Mouse (Mus musculus) left cerebral cortex, adult 18-20 months (tissue): ENCODE results near the gene Ghdc. TPM values are rescaled to one million over a fixed set of nuclear protein-coding genes. Genes with fewer than 3 reads are reported as not detected.
A peak's percentile ranks its signal among the peaks of the same experiment; 100 is the strongest.
"Not testable (repeated sequence)": the region's sequence is repeated elsewhere in the genome, so short reads cannot be mapped to it uniquely, and the experiment has no call there.

Experiments
- DNase-seq, 2 experiments: peaks; one replicate each; pipeline ENCODE4 v3.0.0; 2021 to 2022; ENCODE audit warnings: low spot score in 2 of 2, mixed read lengths in 1 of 2
- long read RNA-seq, 2 experiments: library from polyadenylated mRNA; stranded (forward); transcript quantifications; one replicate each; pipeline ENCODE4 v2.0.0; 2021
- total RNA-seq, 2 experiments: library from RNA; stranded (reverse); gene quantifications; 2 replicates each; pipeline ENCODE4 v1.2.3; 2021

Ghdc gene
- total RNA-seq: 1 to 10 TPM; 7.0 to 8.6 TPM
- long read RNA-seq, experiment 1, transcript Ghdc-201 (9 exons, 2,462 nt): major isoform, 7 of 11 reads
- long read RNA-seq, experiment 1, partial matches to known transcripts: 0 of 11 reads
- long read RNA-seq, experiment 1, other reads (novel, unspliced or antisense): 4 of 11 reads
- long read RNA-seq, experiment 2, partial matches to known transcripts: 0 of 2 reads
- long read RNA-seq, experiment 2, other reads (novel, unspliced or antisense): 1 of 2 reads

GRCm38 (mm10) chr11:100770646-100771408 lies at the start of gene Ghdc:
Gene Ghdc, minus strand, starts transcription at chr11:100770957.
- DNase-seq: peak; percentile 78 to 82

- no peak for DNase-seq
Observed at GRCm38 (mm10) chr11:100820047-100820446, 49.3 kb upstream of the Ghdc start.

- no peak for DNase-seq
Observed at GRCm38 (mm10) chr11:100819626-100820025, 48.9 kb upstream of the Ghdc start.

DNA sequence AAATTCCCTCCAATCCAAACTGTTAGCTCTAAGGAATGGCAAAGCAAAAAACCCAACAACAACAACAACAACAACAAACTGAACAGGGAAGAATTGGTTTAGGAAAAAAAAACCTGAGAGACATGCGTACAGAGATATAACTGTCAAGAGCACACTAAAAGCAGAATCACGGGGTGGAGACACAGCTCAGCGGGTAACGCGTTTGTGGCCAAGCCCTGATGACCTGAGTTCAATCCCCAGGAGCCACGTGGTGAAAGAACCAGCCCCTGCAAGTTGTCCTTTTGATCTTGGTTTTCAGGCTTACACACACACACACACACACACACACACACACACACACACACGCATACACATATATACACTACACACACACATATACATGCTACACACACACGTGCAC lies 48.3 kb upstream of the Ghdc start:
- no peak for DNase-seq

GRCm38 (mm10) chr11:100818359-100819012 lies 47.7 kb upstream of the Ghdc start:
- DNase-seq: no peak

- DNase-seq: no peak
Observed at GRCm38 (mm10) chr11:100817311-100817710, 46.6 kb upstream of the Ghdc start.

- no peak for DNase-seq
Observed at GRCm38 (mm10) chr11:100816801-100817200, 46.0 kb upstream of the Ghdc start.

GRCm38 (mm10) chr11:100816342-100816741 lies 45.6 kb upstream of the Ghdc start:
- no peak for DNase-seq

DNA sequence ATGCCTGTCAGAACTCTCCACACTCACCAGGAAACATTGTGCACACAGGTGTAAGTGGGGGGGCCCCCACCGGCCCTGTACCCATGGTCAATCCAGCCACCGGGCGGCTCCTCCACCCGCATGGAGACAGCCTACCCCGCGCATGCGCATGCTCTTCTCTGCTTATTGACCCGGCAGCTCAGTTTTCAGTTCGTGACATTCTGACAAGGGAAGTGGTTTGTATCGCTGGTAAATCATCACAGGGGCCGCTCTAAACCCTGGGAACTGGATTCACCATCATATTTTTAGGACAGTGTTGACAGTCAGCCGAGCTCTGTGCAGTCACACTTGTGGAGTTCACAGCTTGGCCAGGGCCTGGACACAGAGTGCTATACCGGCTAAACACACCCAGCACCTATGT lies 43.7 kb upstream of the Ghdc start:
- no peak for DNase-seq

GRCm38 (mm10) chr11:100811132-100811531 lies 40.4 kb upstream of the Ghdc start:
- DNase-seq: no peak

DNA sequence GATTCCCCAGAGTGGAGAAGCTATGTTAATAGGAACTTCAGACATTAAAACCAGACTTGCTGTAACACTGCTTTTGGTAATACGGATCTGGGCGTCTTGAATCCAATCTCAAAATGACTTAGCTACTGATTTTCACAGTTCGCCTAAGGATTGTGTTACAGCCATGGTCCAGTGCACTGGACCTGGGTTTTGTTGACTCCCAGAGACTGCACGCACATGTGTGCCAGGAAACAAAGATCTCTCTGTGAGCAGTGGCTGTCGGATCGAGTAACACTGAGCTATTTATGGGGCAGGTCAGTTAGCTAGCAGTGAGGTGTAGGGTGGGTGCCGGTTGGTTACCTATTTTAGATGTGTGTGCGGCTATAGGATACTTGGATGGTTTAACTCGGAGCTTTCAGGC lies 39.8 kb upstream of the Ghdc start:
- DNase-seq: no peak

GRCm38 (mm10) chr11:100806380-100807305 lies 35.9 kb upstream of the Ghdc start:
- no peak for DNase-seq

DNA sequence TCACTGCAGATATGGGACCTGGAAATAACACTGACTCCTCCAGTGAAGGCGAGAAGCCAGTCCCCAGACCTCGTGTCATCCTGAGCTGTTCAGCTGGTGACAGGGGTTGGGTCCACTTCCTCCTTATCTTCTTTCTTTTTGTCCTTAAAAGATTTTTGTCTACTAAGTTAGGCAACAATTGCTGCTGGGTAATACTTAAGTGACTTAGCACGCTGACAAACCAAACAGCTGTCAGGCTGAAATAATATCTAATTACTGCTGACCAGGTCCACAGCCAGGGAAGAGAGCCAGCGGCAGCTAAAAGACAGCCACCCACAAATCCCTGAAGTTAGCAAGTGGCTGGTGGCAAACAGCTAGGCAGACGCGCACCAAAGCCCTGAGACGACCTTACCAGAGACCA lies 34.8 kb upstream of the Ghdc start:
- DNase-seq: no peak

- DNase-seq: no peak
Observed at GRCm38 (mm10) chr11:100804409-100804808, 33.7 kb upstream of the Ghdc start.

DNA sequence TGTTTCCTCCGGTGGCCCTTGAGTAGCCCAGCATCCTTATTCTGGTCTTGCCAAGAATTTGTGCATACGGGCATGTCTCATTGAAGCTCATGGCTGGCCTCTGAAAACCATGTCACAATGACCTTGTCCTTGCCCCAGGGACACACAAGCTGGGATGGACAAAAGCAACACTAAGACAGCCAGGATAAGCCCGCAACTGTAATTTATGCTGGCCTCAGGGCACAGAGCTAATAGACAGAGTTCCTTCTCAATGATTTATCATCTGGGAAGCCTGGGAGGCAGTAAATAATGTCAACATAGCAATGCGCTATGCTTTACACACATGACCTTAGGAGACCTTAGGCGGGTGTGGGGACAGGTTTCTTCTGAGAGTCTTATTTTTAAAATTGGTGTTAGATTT lies 28.7 kb upstream of the Ghdc start:
- DNase-seq: no peak

GRCm38 (mm10) chr11:100796585-100796984 lies 25.8 kb upstream of the Ghdc start:
- DNase-seq: no peak

- no peak for DNase-seq
Observed at GRCm38 (mm10) chr11:100795386-100795785, 24.6 kb upstream of the Ghdc start.

- DNase-seq: no peak
Observed at GRCm38 (mm10) chr11:100791457-100792049, 20.8 kb upstream of the Ghdc start.

GRCm38 (mm10) chr11:100790644-100791043 lies 19.9 kb upstream of the Ghdc start:
- DNase-seq: not testable (repeated sequence)

DNA sequence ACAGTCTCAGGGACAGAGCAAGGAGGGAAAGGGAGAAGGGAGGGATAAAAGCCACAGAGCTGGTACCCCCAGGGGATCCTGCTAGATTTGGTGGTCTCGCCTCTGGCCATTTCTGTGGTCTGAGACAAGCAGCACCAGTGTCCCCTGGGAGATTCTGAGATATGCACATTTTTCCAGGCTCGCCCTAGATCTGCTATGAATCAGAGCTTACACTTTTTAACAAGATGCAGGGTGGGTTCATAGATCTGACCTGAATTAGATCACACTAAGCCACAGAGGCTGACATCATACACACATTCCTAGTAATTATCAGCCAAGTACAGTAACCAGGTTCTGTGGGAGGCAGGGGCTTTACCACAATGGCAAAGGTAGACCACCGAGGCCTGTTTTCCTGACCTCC lies 18.9 kb upstream of the Ghdc start:
- no peak for DNase-seq

- no peak for DNase-seq
Observed at GRCm38 (mm10) chr11:100785774-100786173, 15.0 kb upstream of the Ghdc start.
